Mouse (Mus musculus) retina, adult 2 months (tissue): Measurements from ENCODE around the gene Ccdc107.
A peak's percentile ranks its signal among the peaks of the same experiment; 100 is the strongest.
"Not testable (repeated sequence)": the region's sequence is repeated elsewhere in the genome, so short reads cannot be mapped to it uniquely, and the experiment has no call there.

Experiments
- DNase-seq: peaks from one replicate; pipeline ENCODE4 v3.0.0-alpha.2; 2012; ENCODE audit warnings: low read depth, low spot score

Gene Ccdc107

GRCm38 (mm10) chr4:43483535-43484091, 9.1 kb upstream of the Ccdc107 start, which contains the start of gene Sit1:
TSS of gene Sit1 (minus strand) at chr4:43483734.
- DNase-seq = no peak

GRCm38 (mm10) chr4:43485666-43486065, 7.0 kb upstream of the Ccdc107 start:
- DNase-seq = not testable (repeated sequence)

DNA sequence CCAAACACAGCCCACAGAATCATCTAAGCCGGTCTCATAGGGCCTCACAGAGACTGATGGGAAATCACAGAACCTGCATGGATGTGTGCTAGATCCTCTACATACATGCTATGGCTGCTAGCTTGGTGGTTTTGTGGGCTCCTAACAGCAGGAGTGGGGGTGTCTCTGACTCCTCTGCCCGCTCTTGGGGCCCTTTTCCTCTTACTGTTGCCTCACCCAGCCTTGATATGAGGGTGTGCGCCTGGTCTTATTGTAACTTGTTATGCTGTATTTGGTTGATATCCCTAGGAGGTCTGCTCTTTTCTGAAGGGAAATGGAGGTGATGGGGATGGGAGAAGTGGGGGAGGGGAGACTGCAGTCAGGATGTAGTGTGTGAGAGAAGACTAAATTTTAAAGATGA, 3.1 kb upstream of the Ccdc107 start:
- no peak for DNase-seq

DNA sequence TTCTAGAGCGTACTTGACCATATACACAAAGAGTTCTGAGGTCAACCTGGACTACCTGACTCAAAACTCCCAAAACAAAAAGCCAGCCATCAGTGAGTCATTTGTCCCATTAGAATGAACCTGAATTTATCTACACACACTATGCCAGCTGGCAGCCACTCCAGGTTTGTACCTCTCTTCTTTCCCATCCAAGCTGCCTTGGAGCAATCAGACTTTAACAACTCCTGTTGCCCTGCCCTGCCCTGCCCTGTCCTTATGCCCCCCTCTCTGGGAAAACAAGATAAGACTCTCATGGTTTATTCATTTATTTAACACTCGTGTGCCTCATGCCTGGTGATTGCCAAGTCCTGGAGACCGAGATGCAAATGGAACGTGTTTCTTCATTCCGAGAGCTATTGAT, 1.9 kb upstream of the Ccdc107 start:
- DNase-seq = no peak

DNA sequence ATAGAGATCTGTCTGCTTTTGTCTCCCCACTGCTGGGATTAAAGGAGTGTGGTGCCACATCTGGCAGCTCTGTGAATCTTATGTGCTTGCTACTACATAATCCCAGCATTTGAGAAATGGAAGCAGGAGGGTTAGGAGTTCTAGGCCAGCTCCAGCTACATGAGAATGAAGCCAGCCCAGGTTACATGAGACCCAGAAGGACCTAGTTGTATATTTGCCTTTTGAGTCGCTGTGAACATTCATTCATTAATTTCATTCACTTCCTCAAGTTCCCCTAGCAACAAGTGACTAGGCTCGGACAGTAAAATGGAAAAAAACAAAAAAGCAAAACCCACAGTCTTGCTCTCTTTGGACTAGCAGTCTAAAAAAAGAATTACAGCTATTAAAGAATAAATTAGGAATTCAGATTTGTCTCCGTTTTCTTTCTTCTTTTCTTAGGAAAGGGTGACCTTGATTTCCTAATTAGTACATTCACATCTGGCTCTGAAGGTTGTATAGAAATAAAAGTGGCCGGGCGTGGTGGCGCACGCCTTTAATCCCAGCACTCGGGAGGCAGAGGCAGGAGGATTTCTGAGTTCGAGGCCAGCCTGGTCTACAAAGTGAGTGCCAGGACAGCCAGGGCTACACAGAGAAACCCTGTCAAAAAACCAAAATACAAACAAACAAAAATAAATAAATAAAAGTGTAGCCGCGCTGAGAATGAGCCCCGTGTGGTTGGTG, 439 bp upstream of the Ccdc107 start:
- DNase-seq = no peak

GRCm38 (mm10) chr4:43493186-43493845, 616 bp downstream of the Ccdc107 start:
- DNase-seq = peak; percentile 94

DNA sequence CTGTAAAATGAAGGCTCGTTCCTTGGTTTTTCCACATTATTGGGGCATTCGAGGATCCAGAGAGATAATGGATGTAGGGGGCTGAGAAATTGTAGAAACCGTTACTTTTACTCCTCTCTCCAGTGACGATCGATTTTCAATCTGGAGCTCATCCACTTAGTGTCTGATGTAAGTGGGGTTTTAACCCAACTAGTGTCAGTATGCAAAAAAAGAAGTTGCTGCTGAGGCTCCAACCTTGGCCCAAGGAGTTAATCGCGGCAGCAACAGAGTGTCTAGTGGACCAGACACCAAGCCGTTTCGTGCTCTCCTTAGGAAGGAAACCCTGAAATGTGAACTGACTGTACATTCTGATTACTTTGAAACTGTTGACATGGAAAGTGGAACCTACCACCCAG, 1.1 kb downstream of the Ccdc107 start:
- no peak for DNase-seq

DNA sequence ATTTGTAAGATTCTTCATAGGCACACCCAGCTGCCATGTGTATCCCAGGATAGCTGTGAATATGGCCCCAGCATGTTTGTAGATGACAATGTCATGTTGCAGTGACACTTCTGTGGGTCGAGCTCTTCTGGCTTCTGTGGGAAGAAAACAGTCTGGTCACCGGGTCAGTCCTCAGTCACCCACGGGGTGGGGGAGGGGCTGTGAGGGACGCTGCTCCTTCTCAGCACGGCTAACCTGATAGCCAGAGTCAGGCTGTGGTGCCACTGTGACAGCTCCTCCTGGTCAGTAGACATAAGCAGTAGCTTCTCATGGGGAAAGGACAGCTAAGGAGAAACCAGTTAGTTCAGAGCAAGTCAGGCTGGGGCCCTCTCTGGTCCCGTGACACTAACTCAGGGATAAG, 3.9 kb downstream of the Ccdc107 start:
- DNase-seq = no peak

DNA sequence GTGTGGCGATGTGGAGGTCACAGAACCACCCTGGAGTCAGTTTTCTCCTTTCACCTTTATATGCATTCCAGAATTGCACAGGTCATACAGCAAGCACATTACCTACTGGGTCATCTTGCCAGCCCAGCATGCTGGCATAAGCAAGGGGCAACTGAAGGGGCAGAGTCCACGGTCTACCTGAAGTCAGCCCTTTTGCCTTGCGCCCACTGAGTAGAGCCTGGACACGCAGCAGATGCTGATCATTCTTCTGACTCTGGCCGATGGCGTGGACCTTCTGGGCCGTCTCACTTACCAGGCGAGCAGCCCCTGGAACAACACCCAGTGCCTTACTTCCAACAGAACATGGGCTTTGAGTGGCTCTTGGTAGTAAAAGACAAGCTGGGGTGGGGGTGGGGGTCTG, 4.7 kb downstream of the Ccdc107 start:
- no peak for DNase-seq

- DNase-seq = no peak
Measured at GRCm38 (mm10) chr4:43497946-43498345, 5.2 kb downstream of the Ccdc107 start.

DNA sequence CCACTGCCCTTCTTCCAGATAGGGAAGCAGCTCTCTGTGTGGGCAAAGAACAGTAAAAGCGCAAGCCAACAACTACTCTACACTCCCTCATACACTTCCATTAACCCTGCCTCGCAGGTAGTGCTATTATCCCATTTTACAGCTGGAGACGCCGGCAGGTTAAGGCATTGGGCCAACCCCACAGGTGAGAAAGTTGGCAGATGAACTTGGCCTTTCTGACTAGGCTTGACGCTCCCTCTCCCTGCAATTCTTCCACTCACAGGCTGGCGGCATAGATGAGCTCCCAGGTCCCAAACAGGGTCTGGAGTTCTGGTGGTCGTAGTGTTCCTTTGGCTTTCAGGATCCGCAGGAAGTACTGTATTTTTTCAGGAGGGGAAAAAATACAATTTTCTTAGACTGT, 6.3 kb downstream of the Ccdc107 start:
- no peak for DNase-seq

- no peak for DNase-seq
Measured at GRCm38 (mm10) chr4:43499407-43500333, 7.0 kb downstream of the Ccdc107 start, which contains the start of gene Arhgef39. TSS of gene Arhgef39 (minus strand) at chr4:43499695.

GRCm38 (mm10) chr4:43503041-43503440, 10.3 kb downstream of the Ccdc107 start:
- DNase-seq = no peak

DNA sequence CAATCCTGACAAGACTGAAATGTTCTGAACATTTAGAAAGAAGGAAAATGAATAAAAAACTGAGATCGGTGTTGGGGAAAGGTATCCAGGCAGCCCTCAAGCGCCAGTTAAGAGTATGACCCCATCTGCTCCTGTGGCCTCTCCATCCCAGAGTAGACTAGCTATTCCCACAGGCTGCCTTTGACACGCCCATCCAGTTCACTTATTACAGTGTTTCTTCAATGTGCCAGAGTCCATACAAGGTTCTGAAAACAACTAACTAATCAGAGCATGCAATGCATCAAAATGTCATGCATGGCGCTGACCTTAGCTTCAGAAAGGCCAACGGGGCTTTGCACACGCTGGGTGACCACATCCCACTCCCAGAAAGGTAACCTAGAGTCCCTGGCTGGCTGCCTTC, 10.8 kb downstream of the Ccdc107 start:
- DNase-seq = no peak

GRCm38 (mm10) chr4:43504269-43504668, 11.6 kb downstream of the Ccdc107 start:
- DNase-seq = no peak

DNA sequence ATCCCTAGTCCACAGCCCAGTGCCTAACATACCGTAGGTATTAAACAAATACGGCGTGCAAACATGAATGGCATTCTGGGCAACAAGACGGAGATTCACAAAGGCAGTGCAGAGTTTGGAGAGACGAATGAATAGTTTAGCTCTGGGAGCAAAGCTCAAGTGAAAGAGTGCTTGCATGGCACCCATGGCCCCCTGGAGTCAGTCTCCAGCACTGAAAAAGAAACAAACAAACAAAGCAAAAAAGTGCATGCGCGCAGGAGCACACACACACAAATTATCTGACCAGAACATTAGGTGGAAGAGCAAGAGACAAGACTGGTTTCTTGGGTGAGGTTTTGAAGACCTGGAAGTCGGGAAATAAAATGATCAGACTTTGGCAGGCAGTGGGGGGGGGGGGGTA, 13.4 kb downstream of the Ccdc107 start:
- no peak for DNase-seq

- no peak for DNase-seq
Measured at GRCm38 (mm10) chr4:43506536-43507185, 14.0 kb downstream of the Ccdc107 start, which contains the start of gene Car9. TSS of gene Car9 (plus strand) at chr4:43506966.

DNA sequence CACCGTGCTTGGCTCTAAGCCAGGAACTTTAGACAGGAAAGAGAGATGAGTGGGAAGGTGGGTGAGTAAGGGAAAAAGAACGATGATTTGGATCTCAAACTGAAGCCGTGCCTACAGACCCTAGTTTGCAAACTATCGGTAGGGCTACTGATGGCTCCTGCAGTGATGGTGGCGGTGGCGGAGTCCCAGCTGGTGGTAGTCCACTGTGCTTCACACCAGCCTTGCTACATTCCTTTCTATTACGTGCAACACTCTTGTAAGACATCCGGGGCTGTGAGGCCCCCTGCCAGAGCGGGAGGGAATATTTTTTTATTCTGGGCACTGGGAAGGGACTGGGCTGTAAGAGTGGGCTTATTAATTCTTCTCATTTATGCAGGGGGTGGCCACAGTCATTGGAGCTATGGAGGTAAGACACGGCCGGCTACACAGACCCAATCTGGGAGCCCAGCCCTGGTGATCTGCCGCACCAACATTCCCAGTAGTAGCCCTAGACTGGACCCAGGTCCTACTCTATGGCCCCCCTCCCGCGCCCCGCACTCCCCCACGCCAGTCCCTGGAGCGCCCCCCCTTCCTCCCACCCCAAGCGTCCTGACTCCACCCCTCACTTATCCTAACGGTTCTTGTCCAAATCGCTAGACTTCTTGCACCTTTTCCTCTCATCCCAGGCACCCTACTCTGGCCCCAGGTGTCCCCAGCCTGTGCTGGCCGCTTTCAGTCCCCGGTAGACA, 15.4 kb downstream of the Ccdc107 start:
- no peak for DNase-seq

GRCm38 (mm10) chr4:43508666-43508997, 15.9 kb downstream of the Ccdc107 start:
- DNase-seq = no peak

DNA sequence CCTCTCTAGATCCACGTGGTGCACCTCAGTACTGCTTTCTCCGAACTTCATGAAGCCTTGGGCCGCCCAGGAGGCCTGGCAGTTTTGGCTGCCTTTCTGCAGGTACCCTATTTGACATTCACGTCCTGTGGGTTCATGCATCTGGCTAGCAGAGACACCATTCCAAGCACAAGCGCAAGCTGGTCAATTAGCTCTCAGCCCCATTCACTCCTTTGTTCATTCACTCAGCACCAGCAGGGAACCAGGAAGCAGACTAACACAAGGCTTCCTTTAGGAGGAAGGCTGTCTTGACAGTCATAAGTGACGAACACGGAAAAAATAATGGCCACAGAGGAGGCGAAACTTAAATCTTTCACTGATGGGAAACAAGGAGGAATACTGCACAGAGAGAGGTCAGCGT, 16.4 kb downstream of the Ccdc107 start:
- no peak for DNase-seq
